Mouse (Mus musculus): ENCODE results near the gene Insl5. TPM values are rescaled to one million over a fixed set of nuclear protein-coding genes. Genes with fewer than 3 reads are reported as not detected.

Insl5 gene
- polyA plus RNA-seq, 1 experiment from 2014 or later, result 0.64 TPM

DNA sequence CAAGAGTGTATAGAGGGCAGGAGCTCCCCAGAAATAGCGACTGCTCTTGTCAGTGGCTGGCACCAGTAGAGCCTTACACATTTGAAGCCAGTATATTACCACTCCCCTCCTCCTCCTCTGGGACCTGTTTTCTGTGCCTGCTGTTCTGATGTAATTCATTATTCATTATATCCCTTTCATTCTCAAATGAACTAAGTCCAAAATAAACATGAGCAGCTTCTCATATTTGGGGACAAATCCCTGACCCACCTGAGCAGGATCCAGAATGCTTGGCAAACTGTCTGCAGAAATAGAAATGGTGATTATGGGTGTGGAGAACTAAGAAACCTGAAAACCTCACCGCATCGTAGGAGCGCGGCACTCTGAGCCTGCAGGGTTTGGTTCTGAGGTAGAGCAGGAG is 57.0 kb downstream of the Insl5 start:
- Histone ChIP-seq H3K27ac (no peak overlapping the region), H3K4me3 (replicated peaks) (no peak overlapping the region), H3K4me1 (replicated peaks) (no peaks in the 10 kb centered on the region), H3K4me2 (replicated peaks) (no peak overlapping the region), H3K9ac (no peak overlapping the region), H3K9me3 (no peaks in the 10 kb centered on the region), H3K36me3 (no peaks in the 10 kb centered on the region), H3K27me3 (replicated peaks) (no peaks in the 10 kb centered on the region)
- 89% methylated on average over 5 of the region's 5 CpGs for WGBS
- no peak for ATAC-seq

Other genes with a start within 250 kb of the Insl5 start
- 0.51 and 0.58 TPM in 2 replicates for gene Tctex1d1, start 48.2 kb downstream of the Insl5 start, polyA plus RNA-seq (2015; fragmentation: Nextera tagmentation; extraction: Ambion mirVana)
- 36.0 and 42.5 TPM in 2 replicates for gene Mier1, start 87.5 kb upstream of the Insl5 start, polyA plus RNA-seq (2015; fragmentation: Nextera tagmentation; extraction: Ambion mirVana)
- 1.6 and 1.8 TPM in 2 replicates for gene Wdr78, start 87.7 kb upstream of the Insl5 start, polyA plus RNA-seq (2015; fragmentation: Nextera tagmentation; extraction: Ambion mirVana)
- 9.6 TPM in 2 replicates for gene Slc35d1, start 188.3 kb upstream of the Insl5 start, polyA plus RNA-seq (2015; fragmentation: Nextera tagmentation; extraction: Ambion mirVana)

Data from intestine, embryonic 15.5 days (tissue).